Mouse (Mus musculus) spleen, postnatal 4 days (tissue): ENCODE results near the gene Gm20695.
"Not testable (repeated sequence)": the region's sequence is repeated elsewhere in the genome, so short reads cannot be mapped to it uniquely, and the experiment has no call there.

Experiments used
- DNase-seq, 2 experiments: peaks; one replicate each; pipeline ENCODE4 v3.0.0; 2022; ENCODE audit warnings: low spot score in 2 of 2

Gene Gm20695

DNA sequence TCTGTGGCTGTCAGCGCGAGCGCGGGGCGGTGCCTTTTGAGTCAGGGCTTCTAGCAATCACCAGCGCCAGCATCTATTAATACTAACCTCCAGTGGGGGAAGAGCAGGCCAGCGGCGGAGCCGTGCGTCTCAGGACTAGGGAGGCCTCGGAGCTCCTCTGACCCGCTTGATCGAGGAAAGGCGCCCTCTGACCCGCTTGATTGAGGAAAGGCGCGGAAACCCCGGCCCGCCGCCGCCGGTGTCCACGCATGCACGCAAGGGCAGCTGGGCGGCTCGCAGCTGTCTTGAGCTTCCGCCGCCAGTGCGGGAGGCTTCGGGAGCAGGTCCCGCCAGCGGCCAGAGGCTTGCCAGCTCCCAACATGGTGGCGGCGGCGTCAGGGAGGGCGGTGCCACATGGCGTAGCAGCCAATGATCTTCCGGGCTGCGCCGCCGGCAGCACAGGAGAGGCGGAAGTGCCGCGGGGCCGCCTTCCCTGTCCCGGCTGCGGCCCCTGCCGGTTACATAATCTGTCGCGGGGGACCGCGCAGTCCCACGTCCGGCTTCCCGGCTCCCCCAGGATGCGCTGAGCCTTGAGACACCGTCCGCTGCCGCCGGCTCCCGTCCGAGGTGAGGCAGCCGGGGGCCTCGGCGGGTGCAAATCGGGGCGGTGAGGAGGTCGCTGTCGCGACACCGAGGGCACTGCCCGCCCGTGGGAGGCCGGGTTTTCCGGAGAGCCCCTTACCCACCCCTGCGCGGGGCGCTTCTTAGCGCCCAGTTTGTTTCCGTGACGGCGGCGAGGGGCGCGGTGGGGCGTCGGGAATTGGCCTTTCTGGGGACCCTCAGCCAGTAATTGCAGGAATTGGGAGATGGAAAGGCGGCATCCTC lies at the start of gene Gm20695, which contains the start of gene Zfp597:
TSS of gene Gm20695 (plus strand) at position 448 of the 864 bp plus-strand sequence.
TSS of gene Zfp597 (minus strand) at position 361 of the 864 bp plus-strand sequence.
- DNase-seq = peak; percentile 95 to 98

DNA sequence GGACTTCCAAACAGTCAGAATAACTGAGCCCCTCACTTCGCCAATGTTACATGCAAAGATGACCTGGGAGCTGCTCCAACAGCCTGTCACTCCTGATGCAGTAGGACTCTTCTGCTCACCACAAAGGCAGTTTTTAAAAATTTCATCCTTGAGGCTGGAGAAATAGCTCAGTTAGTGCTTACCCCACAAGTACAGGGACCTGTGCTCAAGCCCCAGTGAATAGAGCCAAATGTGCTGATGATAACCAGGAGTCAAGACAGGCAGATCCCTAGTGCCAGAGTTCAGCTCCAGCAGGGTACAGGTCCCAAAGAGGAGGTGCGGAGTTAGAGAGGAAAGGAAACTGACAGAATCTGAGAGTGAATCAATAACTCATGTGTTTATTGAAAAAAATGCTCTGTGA lies 49.0 kb upstream of the Gm20695 start:
- DNase-seq = peak in 1 of 2 experiments; percentile 21

DNA sequence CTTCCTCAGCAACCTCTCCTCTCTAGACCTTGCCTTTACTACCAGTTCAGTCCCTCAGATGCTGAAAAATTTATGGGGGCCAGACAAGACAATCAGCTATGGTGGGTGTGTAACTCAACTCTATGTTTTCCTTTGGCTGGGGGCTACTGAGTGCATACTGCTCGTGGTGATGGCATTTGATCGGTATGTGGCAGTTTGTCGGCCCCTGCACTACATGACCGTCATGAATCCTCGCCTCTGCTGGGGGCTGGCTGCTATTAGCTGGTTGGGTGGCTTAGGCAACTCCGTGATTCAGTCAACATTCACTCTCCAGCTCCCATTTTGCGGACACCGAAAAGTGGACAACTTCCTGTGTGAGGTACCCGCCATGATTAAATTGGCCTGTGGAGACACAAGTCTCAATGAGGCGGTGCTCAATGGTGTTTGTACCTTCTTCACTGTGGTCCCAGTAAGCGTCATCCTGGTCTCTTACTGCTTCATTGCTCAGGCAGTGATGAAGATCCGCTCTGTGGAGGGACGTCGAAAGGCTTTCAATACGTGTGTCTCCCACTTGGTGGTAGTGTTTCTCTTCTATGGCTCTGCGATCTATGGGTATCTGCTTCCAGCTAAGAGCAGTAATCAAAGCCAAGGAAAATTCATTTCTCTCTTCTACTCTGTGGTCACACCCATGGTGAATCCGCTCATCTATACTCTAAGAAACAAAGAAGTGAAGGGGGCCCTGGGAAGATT lies 45.1 kb upstream of the Gm20695 start:
- peak in 1 of 2 experiments; percentile 52 for DNase-seq

DNA sequence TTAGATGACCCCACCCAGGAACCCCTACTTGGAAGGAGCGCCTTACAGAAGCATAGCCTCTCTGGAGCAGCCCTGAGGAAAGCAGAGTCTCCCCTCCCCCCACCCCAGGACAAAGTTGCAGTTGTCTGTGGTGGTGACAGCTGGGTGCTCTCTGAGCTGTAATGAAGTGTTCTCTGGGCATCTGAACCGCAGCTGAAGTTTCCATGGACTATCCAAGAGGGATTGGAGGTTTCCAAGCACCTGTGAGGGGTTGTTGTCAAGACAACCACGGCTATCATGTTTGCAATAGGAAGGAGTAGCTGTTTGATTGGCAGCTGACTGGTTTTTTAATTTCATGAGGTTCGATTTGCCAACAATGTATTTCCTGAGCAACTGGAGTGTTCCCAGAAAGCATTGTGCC lies 41.5 kb upstream of the Gm20695 start:
- DNase-seq = peak in 1 of 2 experiments; percentile 42

DNA sequence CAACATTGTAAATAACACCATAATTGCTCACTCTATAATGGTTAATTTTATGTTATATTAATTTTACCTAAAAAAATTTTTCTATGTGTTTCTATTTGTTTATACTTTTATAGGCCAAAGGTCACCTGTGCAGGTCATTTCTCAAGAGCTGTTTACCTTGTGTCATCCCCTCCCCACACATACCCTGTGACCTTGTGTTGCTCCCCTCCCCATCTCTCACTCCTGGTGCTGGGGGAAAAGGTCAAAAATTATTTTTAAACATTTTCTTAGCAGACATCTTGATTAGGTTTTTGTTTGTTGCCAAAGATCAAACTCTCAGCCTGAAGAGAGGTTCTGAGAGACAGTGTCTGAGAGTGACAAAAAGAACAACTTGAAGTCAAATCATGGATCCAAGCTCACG lies 40.7 kb upstream of the Gm20695 start:
- DNase-seq = no peak

DNA sequence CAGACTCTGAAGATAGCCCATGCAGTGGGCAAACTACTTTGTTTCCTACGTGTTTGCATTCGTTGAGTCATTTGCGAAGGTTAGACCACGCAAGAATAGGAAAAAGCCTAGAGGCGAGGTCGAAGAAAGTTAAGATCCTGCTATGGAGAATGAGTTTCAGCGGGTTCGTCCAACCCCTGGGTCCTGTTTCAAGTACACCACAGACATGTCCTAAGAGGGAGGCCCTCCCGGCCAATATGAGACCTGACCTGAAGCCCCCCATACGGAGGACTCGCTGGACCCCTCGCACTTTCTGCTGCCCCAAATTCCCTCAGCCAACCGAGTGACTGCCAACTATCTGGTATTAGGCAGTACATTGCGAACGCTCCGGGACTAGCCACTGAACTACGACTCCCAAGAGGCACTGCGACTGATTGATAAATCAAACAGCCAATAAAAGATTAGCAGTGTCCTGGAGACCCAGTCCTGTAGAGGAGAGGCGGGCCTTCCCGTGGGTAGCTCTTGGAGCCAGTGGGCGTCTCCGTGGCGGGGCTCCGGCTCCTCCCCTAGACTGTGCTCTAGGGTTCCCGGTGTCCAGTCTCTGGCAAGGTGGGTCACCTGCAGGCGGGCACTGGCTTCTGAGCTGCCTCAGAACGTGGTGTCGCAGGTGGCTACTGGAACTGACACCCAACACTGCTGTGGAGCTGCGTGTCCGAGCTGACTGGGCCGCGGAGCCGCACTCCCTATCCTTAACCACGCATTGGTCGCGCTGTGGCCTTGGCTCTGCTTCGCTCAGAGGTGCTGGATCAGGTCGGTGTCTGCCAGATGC lies 37.5 kb upstream of the Gm20695 start, which contains the start of gene Zfp174:
TSS of gene Zfp174 (plus strand) at position 558 of the 808 bp plus-strand sequence.
- DNase-seq = peak; percentile 88 to 92

DNA sequence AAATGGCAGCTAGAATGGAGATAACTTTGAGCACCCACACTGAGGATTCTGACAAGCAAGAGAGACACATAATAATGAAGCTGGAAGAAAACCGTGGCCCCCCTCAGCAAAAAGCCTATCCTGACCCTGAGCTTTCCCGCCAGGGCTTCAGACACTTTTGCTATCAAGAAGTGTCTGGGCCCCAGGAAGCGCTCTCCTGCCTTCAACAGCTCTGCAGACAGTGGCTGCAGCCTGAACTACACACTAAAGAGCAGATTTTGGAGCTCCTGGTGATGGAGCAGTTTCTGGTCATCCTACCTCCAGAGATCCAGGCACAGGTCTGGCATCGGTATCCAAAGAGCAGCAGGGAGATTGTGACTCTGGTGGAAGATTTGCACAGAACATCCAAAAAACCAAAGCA lies 36.6 kb upstream of the Gm20695 start:
- DNase-seq = no peak

DNA sequence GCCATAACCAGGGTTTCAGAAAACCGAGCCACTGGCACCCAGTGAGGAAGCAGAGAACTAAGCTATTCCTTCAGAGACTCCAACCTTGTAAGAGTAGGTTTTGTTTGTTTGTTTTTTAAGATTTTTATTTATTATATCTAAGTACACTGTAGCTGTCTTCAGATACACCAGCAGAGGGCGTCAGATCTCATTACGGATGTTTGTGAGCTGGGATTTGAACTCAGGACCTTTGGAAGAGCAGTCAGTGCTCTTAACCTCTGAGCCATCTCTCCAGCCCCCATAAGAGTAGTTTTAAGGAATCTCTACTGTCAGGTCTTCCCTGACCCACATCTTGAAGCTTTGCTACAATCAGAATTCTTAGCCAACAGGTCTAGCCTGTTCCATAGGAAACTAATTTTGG lies 36.0 kb upstream of the Gm20695 start:
- no peak for DNase-seq

DNA sequence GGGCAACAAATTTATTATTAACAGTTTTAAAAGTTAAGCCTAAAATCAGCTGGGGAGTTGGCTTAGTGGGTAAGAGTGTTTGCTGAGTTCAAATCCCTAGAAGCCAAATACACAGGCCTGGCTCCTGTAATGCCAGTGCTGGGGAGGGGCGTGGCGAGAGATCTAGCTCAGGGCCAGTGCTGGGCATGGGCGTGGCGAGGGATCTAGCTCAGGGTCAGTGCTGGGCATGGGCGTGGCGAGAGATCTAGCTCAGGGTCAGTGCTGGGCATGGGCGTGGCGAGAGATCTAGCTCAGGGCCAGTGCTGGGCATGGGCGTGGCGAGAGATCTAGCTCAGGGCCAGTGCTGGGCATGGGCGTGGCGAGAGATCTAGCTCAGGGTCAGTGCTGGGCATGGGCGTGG lies 33.1 kb upstream of the Gm20695 start:
- not testable (repeated sequence) for DNase-seq

DNA sequence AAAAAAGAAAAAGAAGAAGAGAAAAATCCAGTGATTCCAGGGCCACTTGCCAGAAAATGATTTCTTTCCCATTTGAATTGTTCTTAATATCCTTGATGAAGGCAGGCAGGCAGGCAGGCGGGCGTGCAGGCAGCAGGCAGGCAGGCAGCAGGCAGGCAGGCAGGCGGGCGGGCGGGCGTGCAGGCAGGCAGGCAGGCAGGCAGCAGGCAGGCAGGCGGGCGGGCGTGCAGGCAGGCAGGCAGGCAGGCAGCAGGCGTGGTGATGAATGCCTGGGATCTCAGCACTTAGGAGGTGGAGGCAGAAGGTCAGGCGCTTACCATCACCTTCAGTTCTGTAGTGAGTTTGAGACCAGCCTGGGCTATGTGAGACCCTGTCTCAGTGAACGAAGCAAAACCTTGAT lies 31.9 kb upstream of the Gm20695 start:
- no peak for DNase-seq

DNA sequence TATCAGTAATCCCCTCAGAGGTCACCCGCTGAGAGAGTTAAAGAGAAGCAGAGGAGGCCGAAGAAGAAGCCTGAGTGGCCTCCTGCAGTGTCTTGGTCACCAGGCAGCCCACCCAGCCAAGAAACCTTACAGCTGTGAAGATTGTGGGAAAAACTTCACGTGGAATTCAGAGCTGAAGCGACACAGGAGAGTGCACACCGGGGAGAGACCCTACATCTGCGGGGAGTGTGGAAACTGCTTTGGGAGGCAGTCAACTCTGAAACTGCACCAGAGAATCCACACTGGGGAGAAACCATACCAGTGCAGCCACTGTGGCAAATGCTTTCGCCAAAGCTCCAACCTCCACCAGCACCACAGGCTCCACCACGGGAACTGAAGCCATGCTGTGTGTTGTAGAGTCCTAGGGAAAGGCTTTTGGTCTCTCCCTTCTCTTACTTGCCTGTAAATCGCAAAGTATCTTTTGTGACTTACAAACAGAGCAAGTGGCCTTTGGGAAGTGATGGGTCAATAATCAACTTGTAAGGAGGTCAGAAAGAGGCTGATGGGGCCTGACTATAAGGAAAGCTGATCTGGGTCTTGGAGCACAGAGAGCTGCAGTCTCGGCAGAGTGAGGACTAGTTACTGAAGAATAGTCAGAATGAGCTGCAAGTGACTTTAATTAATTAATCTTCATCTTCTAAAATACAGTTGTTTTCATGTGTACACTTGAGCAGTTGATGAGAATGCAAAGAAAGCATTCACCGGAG lies 29.8 kb upstream of the Gm20695 start:
- DNase-seq = no peak

DNA sequence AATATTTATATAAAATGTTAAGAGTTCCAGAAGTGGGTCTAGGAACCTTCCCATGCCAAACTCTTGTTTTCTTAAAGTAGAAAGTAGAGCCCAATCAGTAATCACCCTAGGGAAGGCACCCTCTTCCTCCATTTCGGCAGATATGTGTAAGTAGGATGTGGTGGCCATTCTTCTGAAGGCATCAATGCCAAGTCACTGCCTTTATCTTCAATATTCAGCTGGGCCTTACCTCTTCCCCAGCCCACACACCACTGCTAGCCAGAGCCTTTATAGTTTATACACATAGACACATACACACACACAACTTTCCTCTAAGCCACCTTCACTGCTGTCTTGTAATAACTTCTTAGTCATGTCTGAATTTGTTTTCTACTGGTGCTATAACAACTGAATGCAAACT lies 28.7 kb upstream of the Gm20695 start:
- DNase-seq = no peak

DNA sequence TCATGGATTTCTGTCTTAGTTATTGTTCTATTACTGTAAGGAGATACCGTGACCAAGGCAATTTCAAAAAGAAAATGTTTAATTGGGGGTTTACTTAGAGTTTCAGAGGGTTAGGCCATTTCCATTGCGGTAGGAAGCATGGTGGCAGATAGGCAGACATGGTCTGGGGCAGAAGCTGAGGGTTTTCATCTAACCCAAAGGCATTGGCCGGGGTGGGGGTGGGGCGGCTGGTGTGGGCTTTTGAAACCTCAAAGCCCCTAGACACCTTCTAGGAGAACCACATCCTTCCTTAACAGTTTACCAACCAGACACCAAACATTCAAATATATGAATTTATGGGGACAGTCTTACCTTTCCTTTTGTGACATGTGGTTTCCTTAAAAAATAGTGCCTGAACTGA lies 25.2 kb upstream of the Gm20695 start:
- no peak for DNase-seq

DNA sequence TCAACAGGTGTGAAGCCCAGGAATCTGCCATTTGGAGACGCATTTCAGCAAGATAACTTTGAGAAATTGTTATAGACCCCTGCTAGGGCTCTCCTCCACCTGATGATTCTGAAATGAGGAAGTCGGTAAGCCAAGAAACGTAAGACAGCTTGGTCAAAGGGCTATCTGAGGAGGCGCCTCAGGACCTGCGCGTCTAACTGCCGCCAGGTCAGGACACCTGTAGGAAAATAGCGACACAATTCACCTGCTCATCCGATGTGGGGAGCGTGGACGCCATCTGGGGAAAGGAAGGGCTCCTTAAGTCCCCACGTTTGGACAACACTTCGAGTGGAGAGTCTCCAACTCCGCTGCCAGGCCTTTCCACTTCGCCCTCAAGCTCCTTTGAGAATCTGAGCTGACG lies 12.6 kb upstream of the Gm20695 start:
- no peak for DNase-seq

DNA sequence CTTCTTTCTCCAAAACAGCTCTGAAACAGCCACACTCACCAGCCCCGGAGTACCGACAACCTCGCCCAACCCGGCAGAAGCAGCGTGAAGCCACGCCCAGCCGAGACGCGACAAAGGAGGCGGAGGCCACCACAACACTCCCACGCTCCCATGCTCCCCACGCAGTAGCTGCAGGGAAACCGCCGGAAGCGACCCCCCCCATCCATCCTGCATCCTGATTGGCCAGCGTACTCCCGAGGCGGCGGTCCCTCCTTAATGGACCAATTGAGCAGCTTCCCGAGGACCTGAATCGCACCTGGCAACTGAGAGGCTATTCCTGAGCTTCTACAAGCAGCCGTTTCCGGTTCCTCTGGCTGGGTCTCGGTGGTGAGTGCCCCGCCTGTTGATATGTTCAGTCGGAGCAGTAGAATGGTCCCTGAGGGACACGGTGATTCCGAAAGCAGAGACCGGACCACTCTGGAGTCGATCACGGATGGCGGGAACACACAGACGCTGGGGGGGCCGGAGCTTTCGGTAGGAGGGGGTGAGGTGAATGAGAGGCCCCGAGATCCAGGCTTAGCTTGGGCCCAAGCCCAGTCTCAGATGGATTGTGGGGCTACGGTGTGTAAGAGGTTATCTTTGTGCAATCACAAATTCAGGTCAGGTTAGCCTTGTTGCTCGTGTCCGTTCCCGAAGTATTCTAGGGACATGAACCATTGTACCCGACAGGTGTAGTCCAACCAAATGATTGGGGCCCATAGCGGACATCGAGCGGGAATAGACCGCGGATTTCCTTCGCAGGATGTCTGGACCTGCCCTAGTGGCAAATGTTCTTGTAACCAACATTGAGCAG lies 12.0 kb upstream of the Gm20695 start, which contains the start of gene Naa60:
TSS of gene Naa60 (plus strand) at position 160 of the 832 bp plus-strand sequence.
- peak; percentile 83 to 91 for DNase-seq

DNA sequence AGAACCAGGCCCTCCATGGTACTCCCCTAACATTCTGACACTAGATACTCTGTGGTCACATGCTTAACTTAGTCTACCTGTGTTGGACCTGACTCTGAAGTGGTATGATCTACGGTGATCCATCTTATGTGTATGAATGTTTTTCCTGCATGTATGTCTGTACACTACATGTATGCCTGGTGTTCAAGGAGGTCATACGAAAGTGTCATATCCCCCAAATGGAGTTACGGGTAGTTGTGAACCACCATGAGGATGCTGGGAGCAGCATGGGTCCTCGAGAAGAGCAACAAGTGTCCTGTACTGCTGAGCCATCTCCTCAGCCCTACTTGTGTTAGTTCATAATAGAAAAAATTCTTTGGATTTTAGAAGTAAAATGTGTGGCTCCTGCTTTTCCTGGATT lies 8.1 kb upstream of the Gm20695 start:
- no peak for DNase-seq

DNA sequence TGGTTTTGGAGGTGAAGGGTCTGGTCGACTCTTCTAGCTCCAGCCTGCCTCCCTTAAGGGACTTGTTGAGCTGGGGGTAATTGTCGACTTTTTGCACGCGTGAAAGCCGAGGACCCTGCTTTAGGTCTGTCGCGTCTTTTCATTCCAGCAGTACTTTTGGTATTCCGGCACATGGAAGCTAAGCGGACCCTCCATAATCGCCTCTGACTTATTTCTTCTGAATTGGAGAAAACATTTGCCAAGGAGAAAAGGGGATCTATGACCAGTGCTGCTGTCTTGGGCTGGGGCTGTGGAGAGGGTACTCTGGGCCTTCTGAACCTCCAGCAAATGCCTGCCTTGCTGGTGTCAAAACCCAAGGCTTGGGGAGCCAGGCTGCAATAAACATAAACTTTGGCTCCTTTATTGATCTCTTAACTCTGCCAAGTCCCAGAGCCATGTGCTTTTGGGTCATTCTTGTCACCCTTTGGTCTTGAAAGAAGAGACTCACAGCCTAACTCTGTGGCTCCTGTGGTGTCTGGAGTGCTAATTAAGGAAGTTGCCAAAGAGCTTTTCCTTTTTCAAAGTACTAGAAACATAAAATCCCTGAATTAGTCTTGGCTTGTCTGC lies 720 bp downstream of the Gm20695 start:
- DNase-seq = no peak

DNA sequence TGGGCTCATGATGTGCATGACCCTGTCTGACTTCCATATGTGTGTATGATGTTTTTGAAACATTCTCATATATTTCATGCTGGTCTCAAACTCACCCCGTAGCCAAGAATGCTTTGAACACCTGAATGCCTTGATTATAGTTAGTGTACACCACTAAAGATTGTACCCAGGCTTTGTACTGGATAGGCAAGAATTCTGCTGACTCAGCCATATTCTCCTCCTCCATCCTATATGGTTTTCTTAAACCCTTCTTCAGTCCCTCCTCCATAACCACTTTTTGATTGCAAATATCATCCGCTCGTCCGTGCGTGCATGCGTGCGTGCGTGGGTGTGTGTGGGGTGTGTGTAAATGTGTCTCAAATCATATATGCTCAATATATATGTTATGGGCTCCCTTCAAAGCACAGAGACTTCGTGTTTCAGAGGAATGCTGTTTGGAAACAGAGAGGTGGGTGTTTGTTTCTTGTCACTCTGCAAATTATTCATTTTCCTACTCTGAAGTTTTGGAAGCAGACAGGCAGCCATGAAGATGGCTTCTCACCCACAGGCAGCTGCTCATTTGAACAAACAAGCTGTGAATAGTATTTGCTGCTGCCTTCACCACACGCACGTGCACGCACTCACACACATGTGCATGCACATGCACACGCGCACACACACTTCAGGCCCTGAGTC lies 7.3 kb downstream of the Gm20695 start:
- no peak for DNase-seq

DNA sequence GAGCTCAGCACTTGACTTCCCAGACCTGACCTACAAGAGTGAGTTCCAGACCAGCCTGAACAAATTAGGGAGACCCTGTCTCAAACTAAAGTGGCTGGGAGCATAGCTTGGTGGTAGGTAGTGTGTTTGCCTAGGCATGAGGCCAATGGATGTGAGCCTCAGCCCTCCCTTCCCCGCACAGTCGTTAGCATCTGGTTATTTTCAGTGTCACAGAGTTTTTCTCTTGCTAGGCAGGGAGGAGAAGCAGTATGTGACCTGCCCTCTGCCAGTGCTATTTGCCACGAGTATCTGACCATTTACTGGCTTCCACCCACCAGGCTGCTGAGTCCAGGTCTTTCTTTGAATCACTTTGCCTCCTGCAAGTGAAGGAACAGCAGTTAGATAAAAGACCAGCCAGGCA lies 9.3 kb downstream of the Gm20695 start:
- DNase-seq = no peak
